Mouse (Mus musculus) brown adipose tissue, adult 24 weeks (tissue): ENCODE results near the gene Acoxl. TPM values are rescaled to one million over a fixed set of nuclear protein-coding genes. Genes with fewer than 3 reads are reported as not detected.

Experiments used
- H3K27ac ChIP-seq: fragments of 200-500 bp; replicated peaks from 2 replicates; pipeline ENCODE4 v1.5.1; 2012; ENCODE audit warnings: low read depth, mild to moderate bottlenecking, low read length
- H3K4me1 ChIP-seq: fragments of 200-500 bp; 2 replicates; pipeline ENCODE4 v1.6.1; 2012; ENCODE audit warnings: low read length, mixed read lengths; ENCODE audit not compliant: control insufficient read depth, insufficient read depth, insufficient read length
- H3K4me3 ChIP-seq: fragments of 200-500 bp; 2 replicates; pipeline ENCODE4 v1.5.1; 2012; ENCODE audit warnings: low read depth, mild to moderate bottlenecking, low read length, moderate library complexity; ENCODE audit not compliant: insufficient read depth
- polyA plus RNA-seq: library from polyadenylated mRNA; stranded (reverse); fragments of >200 nt; gene quantifications from 2 replicates; pipeline ENCODE4 v1.2.4, GENCODE M21; 2012; ENCODE audit not compliant: missing spikeins, insufficient read depth, insufficient read length

Gene Acoxl
- polyA plus RNA-seq, 1 experiment, result 0.67 TPM

DNA sequence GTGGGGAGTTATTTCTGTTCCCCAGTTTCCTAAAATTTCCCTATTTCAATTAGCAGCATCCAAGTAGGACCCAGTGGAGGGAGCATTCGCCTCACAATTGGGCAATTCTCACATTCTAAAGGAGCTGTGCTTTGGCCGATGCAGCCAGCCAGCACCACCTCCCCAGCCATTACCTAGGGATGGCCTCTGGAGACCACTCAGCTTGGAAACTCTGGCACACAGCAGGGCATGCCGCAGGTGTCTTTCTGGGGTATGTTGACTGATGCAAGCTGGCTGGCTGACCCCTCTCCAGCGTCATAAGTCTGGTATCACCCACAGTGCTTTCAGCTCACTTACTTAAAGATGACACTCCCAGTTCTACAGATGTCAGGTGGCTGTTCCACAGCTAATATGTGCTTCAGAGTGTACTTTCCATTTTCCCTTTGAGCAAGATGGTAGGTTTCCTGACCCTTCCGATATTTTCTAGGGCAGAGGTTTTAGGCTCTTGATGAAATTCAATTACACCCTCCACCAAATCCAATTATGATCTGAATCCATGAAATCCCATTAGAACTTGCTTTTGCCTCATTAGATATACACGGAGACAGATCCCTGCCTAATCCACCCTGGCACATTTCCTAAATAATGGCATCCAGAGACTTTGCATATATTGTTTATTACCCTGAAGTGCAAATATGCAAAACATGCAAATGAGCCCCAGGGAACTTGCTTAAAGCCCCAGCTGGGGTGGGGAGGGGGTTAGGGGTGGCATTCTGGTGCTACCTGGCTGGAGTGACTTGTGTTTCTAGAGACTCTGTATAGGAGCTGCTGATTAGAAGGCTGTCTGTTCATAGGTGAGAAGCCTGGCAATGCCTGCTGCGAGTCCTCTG lies 181.6 kb downstream of the Acoxl start:
- Histone ChIP-seq H3K4me3 (no peak overlapping the region), H3K27ac (no peak overlapping the region), H3K4me1 (no peaks in the 10 kb centered on the region)

DNA sequence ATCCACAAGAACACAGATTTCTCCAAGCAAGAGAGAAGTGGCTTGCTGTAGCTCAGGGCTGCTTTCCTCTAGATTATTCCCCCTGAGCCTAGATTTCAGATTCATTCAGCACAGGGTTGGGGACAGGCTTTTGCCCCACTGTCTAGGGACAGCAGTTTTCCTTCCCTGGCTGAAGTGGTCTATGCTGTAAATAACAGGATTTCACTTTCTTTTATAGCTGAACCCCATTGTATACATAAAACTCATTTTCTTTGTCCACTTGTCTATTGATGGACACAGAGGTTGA lies 182.2 kb downstream of the Acoxl start:
- Histone ChIP-seq H3K27ac (no peak overlapping the region), H3K4me3 (no peak overlapping the region), H3K4me1 (no peaks in the 10 kb centered on the region)

DNA sequence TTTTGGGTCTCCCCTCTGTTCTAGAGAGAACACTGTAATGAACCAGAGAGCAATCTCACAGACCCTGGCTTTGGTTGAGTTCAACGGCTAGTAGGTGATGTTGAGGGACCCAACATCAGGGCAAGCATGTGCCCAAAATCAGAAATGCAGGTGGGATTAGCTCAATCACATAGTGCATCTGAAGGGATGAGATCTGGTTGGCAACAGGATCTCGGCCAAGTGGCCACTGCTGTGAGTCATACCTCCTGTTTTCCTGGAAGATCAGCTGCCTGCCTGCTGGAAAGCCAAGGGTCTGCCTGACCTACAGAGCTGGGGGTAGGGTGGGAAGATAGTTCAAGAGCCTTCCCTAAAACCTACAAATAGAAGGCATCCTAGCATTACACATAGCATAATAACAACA lies 185.2 kb downstream of the Acoxl start:
- Histone ChIP-seq H3K4me1 (no peaks in the 10 kb centered on the region), H3K27ac (no peak overlapping the region), H3K4me3 (no peak overlapping the region)

DNA sequence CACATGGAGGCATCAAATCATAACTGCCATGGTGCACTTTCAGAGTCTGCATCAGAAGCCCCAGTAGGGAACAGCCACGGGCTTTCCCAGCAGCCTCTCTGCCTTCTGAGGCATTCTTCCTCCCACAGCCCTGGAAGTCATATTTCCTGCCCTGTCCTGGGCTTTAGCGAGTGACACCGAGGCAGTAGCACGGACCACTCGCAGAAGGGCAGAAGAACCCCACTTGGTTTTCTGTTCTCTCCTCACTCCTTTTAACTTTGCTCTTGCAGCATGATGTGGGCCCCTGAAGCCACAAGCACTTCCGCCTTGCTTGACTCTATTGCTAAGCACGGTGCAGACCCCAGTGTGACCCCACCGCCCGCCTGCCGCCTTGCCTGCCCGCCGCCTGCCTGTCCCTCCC lies 189.0 kb downstream of the Acoxl start:
- Histone ChIP-seq H3K27ac (no peak overlapping the region), H3K4me3 (no peak overlapping the region), H3K4me1 (no peaks in the 10 kb centered on the region)

DNA sequence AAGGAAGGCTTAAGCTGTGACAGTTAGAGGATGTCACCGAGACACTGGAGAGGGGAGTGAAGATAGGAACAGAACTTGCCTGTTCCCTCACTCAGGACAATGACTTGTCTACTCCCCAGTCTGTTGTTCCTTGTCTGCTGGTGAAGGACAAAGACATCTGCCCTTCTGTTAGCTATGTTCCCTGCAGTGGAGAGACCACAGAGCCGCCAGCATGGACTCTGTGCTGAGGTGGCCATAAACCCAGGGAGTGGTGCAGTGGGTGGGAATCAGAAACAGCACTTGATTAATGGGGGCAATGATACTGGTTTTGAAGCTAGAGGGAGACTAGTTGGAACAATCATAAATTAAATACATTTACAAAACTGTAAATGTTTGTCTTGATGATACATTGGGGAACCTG lies 191.3 kb downstream of the Acoxl start:
- no peaks in the 10 kb centered on the region for H3K4me1 ChIP-seq
- H3K4me3 ChIP-seq, result no peak overlapping the region
- no peak overlapping the region for H3K27ac ChIP-seq

DNA sequence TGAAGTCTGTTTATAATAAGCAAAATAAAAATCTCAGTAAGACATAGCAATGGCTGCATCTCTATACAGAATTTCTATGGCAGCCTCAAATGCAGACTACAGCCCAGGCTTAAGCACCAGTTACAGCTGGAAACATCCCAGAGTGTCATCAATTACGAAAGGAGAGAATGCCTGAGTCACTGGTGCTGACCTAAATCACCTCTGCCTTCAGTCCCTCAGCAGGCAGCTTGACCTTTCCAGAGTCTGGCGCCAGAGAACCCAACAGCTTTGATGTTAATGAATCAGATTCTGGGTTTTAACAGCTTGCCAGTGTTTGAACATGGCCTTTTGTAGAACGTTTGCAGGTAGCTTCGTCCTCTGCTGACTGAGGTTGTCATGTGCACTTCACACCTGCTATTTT lies 193.4 kb downstream of the Acoxl start:
- Histone ChIP-seq H3K4me3 (no peak overlapping the region), H3K27ac (no peak overlapping the region), H3K4me1 (no peaks in the 10 kb centered on the region)

DNA sequence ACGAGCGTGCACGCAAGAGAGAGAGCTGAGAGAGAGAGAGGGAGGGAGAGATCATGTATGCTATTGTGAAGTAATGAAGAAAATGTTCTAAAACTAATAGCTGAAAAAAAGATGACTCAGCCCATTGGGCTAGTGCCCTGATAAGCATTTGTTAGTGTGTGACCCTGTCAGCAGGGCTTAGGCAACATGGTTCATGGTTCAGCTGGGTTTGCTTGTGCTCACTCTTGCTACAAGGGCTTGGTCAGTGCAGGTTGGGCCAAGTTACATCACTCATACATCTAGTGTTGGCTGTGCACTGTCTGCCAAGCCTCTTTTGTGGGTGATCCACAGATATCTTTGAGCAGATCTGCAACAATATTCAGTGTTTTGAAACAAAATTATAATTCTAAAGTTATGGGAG lies 194.8 kb downstream of the Acoxl start:
- no peak overlapping the region for H3K4me3 ChIP-seq
- no peak overlapping the region for H3K27ac ChIP-seq
- no peaks in the 10 kb centered on the region for H3K4me1 ChIP-seq

DNA sequence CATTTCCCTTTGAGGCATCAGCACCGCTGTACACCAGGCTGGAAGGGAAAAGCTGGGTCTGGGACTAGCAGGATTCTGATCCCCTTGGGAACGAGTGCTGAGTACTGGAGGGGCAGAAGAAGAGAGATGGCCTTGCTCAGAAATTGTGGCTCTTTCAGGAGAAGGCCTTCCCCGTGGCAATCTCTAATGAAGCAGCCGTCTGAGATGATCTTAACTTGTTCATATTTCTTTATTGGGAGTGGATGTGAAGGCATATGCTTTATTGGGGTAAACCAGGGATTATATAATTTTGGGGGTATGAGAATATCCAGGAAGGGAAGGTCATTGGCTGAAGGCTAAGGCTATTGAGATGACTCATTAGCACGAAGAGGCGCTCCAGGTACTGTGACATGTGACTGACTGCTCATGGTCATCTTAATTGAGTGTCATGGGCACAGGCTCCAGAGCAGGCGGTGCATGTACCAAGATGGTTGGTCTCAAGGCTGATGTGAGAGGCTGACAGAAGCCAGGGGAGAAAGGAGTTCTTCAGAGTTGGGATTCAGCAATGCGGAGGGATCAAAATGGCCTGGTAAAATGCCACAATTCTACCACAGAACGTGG lies 195.5 kb downstream of the Acoxl start:
- Histone ChIP-seq H3K4me3 (no peak overlapping the region), H3K4me1 (no peaks in the 10 kb centered on the region), H3K27ac (no peak overlapping the region)

DNA sequence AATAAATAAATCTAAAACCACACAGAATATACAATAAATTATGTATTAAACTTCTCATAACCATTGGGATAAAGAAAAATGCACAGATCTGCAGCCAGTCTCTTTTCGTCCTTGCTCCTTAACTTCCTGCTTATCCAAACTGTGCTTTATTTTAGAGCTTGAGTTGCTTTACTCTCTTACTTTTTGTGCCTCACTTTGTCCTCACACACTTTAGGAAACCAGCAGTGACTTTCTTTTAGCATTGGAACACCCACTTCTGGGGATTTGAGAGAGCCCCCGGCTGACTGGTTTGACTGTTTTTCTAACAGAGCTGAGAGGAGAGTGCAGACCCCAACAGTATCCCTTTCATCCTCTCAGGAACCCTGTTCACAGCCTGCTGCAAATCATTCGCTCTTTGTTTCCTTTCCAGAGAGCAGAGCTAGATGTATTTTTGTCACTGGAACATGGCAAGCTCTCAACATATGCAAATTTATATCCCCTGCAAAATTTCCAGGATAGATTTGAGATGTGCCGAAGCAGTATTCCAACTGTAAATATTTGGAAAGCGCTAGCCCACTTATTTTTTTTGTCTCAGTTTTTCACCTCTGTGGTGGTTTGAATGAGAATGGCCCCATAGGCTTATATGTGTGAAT lies 199.7 kb downstream of the Acoxl start:
- Histone ChIP-seq H3K4me1 (no peaks in the 10 kb centered on the region), H3K27ac (no peak overlapping the region)

DNA sequence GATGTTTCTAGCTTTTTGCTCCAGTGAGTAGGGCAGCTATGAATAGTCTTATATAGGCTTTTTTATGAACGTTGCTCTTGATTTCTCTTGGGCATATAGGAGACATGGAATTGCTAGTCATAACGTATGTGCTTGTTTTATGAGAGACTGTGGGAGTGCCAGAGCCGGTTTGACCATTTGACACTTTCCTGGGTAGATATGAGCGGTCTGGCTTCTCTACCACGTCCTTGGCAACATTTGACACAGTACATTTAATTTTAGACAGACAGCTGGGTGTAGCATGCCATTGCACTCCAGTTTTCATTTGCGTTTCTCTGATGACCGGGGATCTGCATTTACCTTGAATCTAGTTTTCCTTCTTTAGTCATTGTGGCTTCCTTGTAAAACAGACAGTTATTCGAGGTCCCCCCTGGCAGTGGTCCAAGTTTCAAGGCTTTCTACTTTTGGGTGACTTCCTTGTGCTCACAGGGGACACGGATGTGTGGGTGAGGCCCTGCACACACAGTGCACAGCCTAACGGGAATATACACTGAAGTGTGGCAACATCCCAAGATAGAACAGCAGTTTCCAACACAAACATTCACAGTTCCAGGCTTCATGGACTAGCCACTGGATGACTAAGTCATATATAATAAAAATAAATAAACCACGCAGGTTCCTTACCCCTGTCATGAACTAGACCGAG lies 202.5 kb downstream of the Acoxl start:
- Histone ChIP-seq H3K27ac (no peak overlapping the region), H3K4me3 (no peak overlapping the region), H3K4me1 (no peaks in the 10 kb centered on the region)

More for the DNA sequence above, 199.7 kb downstream of the Acoxl start:
- no peak overlapping the region for H3K4me3 ChIP-seq

DNA sequence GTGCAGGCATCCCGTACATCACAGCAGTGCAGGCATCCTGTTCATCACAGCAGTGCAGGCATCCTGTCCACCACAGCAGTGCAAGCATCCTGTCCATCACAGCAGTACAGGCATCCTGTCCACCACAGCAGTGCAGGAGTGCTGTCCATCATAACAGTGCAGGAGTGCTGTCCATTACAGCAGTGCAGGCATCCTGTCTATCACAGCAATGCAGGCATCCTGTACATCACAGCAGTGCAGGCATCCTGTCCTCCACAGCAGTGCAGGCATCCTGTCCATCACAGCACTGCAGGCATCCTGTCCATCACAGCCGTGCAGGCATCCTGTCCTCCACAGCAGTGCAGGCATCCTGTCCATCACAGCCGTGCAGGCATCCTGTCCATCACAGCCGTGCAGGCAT lies 207.8 kb downstream of the Acoxl start:
- no peak overlapping the region for H3K4me3 ChIP-seq
- H3K4me1 ChIP-seq, result no peaks in the 10 kb centered on the region
- H3K27ac ChIP-seq, result no peak overlapping the region

DNA sequence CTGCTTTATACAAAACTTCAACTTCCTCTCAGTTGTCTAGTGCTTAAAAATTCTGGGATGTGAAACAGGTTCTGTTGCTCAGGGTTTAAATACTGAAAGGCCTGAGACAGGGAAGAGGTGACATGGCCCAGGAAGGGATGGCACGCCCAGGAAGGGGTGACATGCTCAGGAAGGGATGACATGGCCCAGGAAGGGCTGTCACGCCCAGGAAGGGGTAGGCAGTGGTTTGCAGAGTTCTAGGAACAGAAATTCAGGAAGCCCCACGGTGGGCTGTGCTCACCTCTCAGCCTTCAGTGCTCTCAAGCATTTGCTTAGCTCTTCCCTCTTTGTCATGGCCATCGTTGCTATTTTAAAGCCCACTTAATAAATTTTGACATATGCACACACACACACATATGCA lies 216.2 kb downstream of the Acoxl start:
- Histone ChIP-seq H3K4me1 (no peaks in the 10 kb centered on the region), H3K4me3 (no peak overlapping the region), H3K27ac (no peak overlapping the region)

DNA sequence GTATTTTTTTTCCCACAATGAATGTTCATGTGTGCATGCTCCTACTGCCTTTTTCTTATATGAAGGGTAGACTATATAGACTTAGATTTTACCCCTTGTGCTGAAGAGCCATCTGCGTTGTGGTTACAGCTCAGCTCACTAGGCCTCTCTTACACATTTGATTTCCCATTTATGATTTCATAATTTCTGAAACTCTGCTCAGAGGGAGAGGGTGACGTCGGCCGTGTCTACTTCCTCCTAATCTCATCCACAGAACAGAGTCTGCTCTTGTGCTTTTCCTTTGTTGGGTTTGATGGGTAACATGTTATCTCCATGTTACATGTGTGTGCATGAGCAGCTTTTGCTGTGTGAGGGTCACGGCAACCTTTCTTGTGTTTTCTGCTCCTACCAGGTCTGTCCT lies 219.2 kb downstream of the Acoxl start:
- Histone ChIP-seq H3K27ac (no peak overlapping the region), H3K4me3 (no peak overlapping the region), H3K4me1 (no peaks in the 10 kb centered on the region)

DNA sequence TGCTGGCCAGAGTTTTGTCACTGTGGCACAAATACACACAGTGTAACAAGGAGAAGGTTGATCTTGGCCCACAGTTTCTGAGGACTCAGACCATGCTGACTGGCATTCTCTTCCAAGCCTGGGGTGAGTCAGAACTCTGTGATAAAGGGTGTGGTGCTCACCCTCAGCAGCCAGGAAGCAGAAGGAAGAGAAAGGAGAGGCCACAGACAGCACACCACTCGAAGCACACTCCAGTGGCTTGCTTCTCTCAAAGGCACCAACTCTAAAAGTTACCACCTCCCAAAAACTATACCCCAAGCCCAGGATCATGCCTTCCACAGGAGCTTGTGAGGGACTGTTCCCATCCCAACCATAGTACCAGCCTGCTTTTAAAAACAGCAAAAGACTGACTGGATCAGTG lies 220.0 kb downstream of the Acoxl start:
- Histone ChIP-seq H3K27ac (no peak overlapping the region), H3K4me1 (no peaks in the 10 kb centered on the region), H3K4me3 (no peak overlapping the region)

DNA sequence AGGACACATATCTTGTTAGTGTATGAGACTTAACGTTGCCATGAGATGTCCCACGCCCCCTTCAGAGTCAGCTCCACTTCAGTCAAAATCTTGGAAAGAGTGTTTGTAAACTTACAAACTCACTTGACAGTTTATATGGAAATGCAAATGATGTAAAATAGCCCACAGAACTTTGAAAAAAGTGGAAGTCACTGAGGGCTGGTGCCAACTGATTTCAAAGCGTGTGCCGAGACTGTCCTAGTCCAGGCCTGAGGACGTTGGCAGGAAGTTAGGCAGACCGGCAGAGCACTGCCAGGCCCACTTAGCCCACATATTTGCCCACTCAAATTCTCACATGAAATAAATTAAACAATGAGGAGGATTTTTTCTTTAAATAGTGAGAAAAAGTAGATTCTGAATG lies 221.5 kb downstream of the Acoxl start:
- Histone ChIP-seq H3K4me3 (no peak overlapping the region), H3K4me1 (no peaks in the 10 kb centered on the region), H3K27ac (no peak overlapping the region)
